ENCODE assay signal across 7 mouse cellular contexts in the genomic region with DNA sequence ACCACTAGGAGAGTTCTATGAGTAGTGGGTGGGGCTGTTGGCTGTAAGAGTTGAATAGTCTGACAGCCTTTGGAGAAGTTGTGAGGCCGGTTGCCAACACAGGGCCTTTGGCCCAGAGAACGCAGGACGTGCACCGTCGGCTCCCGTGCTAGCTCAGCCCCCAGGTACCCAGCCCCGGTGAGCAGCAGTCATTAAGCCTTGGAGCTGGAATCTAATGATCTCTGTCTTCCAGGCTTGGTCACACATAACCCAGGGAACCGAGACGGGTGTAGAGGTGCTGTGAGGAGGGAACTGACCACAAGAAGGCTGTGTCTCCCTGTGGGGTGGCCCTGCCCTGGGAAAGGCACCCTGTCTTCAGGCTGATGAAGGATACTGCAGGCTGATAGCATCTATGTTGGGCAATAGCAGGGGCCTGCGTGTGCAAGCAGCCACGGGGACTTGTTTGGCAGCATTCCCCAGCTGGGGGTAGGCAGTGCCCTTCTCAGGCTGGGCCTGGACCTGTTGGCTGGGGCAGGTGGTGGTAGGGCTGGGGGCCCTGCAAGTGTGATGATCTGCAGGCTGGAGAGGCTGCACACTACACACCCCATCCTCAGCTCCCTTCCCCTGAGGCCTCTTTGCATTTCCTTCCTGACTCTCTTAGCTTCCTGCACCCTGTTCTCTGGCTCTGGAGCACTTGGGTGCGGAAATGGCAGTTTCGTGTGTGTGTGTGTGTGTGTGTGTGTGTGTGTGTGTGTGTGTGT.
DNase-seq lines count a peak whose midpoint lies in the region; ATAC-seq and TF ChIP-seq lines count a peak whose summit lies in the region.

No protein-coding gene starts in this region.

- no peak overlapping the region for H3K9ac ChIP-seq in lung, embryonic 15.5 days

- peaks cover 19% of the 10 kb centered on the region for H3K36me3 ChIP-seq in E14TG2a.4 (ENCODE audit: insufficient read depth, low read length)
- H3K36me3 ChIP-seq in lung, embryonic 15.5 days, result peaks cover 36% of the 10 kb centered on the region

- no peaks in the 10 kb centered on the region for H3K27me3 ChIP-seq in E14TG2a.4 (ENCODE audit: insufficient read depth, low read length)
- no peaks in the 10 kb centered on the region for H3K27me3 ChIP-seq in lung, embryonic 15.5 days

- peak overlapping the region; percentile 23; the same call in 1 of the 2 replicates for H3K4me3 ChIP-seq in E14TG2a.4 (replicated peaks; ENCODE audit: low read length)
- no peak overlapping the region for H3K4me3 ChIP-seq in brown adipose tissue, adult 24 weeks (ENCODE audit: insufficient read depth, low read depth, low read length)
- no peak overlapping the region for H3K4me3 ChIP-seq in lung, embryonic 15.5 days

- H3K4me2 ChIP-seq in lung, embryonic 15.5 days, result peak overlapping the region; percentile 24

- WGBS in lung, embryonic 15.5 days, result 24% methylated on average over 13 of the region's 13 CpGs

- no peak for TF ChIP-seq CTCF in E14TG2a.4 (conservative IDR thresholded peaks at IDR 0.05; ENCODE audit: low read length)

- peaks cover 70% of the 10 kb centered on the region for H3K4me1 ChIP-seq in E14TG2a.4 (replicated peaks; ENCODE audit: low read depth, low read length)
- peaks cover 41% of the 10 kb centered on the region for H3K4me1 ChIP-seq in brown adipose tissue, adult 24 weeks (ENCODE audit: control insufficient read depth, insufficient read depth, insufficient read length, low read length)
- peaks cover 58% of the 10 kb centered on the region for H3K4me1 ChIP-seq in lung, embryonic 15.5 days

- intact Hi-C loops in left cerebral cortex, postnatal 36 days (cut with DNase I), result loop anchor here (10.0 kb wide), 1 partner anchor 460 kb away; no protein-coding TSS in a partner anchor

- peak; percentile 34 for ATAC-seq in lung, embryonic 15.5 days (ENCODE audit: borderline replicate concordance, extremely low read depth, low FRiP score, low TSS enrichment)
- ATAC-seq in frontal cortex, adult (ENCODE audit: low TSS enrichment), result no peak

- H3K27ac ChIP-seq in brown adipose tissue, adult 24 weeks (replicated peaks; ENCODE audit: low read depth, low read length), result peak overlapping the region; percentile 86
- H3K27ac ChIP-seq in lung, embryonic 15.5 days, result peak overlapping the region; percentile 91

- DNase-seq in kidney, adult 11 months, result peak; percentile 69
- DNase-seq in urinary bladder, postnatal 14 days (ENCODE audit: low spot score), result peak; percentile 92
- DNase-seq in left cerebral cortex, postnatal 36 days (ENCODE audit: low spot score in 2 of 2), result no peak

- no peaks in the 10 kb centered on the region for H3K9me3 ChIP-seq in E14TG2a.4 (ENCODE audit: low read length)
- no peaks in the 10 kb centered on the region for H3K9me3 ChIP-seq in lung, embryonic 15.5 days

Comparison
In these comparisons a context has a peak if more than half of its experiments do, and no peak if none do; other contexts are left out.
1. DNase-seq: peak in kidney, adult 11 months (single experiment) and urinary bladder, postnatal 14 days (single experiment); none in left cerebral cortex, postnatal 36 days (0 of 2).